Mouse (Mus musculus): ENCODE measurements around the gene AC140267.1.
A peak's percentile ranks its signal among the peaks of the same experiment; 100 is the strongest.

AC140267.1 gene

DNA sequence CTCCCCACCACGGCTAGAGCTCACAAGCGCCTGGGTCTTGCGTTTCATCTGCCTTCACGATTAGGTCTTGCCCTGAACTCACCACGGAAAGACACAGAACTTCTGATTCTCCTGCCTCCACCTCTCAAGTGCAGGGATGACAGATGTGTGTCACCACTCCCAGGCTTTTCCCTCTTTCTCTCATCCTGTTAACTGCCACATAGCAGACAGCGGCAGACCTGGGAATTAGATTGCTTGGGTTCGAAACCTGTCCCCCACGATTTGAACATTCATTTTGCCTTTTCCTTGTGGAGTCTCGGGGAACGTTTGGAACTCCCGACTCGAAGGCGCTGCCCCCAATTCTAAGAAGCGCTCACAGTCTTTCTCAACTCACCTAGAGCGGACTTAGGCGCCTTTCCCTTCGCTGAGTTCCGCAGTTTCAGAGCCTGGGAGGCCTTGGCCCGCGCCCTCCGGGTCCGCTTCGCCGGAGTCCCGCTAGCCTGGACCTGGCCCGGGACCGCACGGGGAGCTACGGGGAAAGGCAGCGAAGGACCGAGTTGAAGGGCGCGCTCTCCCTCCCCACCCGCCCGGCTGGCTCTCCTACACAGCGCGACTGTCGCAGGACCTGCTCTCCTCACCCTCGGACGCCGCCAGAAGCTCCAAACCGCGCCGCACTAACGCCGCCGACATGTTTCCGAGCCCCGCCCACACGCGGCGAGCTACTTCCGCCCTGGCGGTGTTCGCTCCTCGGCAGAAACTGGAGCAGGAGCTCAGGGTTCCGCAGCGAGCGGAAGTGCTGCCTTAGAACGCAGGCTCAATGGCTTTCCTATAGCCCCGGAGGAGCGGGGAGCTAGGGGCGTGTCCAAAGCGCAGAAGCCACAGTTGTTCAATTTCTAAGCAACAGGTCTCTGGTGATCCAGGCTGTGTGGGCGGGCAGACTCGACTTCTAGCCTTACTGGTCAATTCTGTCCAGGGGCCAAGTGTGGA, 28.3 kb downstream of the AC140267.1 start, which contains the start of gene Rps19bp1:
Gene Rps19bp1, minus strand, starts transcription at position 706 of the 966 bp plus-strand sequence.
- DNase-seq (ENCODE audit: low spot score), result peak; percentile 95

- peak; percentile 93 for DNase-seq (ENCODE audit: low spot score)
Observed at GRCm38 (mm10) chr15:80266281-80266680, 30.6 kb downstream of the AC140267.1 start.

GRCm38 (mm10) chr15:80271858-80272396, 36.3 kb downstream of the AC140267.1 start:
- no peak for DNase-seq (ENCODE audit: low spot score)

GRCm38 (mm10) chr15:80277107-80277506, 41.5 kb downstream of the AC140267.1 start:
- no peak for DNase-seq (ENCODE audit: low spot score)

- peak; percentile 94 for DNase-seq (ENCODE audit: low spot score)
Observed at GRCm38 (mm10) chr15:80277625-80278024, 42.0 kb downstream of the AC140267.1 start.

GRCm38 (mm10) chr15:80278121-80278759, 42.6 kb downstream of the AC140267.1 start:
- DNase-seq (ENCODE audit: low spot score), result no peak

DNA sequence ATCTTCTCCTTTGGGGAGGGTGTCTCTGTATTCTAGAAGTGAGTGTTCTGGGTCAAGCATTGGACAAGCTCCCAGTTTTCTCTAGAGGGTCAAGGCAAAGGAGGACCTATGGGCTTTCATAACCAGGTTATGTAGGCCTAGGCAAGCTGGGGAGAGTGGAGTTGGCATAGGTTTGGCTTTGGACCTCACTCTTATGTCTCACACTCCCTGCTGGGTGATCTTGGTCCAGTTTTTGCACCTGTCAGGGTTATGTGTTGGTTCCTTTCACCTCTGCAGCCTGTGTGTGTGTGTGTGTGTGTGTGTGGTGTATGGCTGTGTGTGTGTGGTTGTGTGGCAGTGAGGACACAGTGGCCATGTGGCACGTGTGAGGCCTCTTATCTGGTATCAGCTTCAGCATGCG, 43.4 kb downstream of the AC140267.1 start:
- DNase-seq (ENCODE audit: low spot score), result no peak

DNA sequence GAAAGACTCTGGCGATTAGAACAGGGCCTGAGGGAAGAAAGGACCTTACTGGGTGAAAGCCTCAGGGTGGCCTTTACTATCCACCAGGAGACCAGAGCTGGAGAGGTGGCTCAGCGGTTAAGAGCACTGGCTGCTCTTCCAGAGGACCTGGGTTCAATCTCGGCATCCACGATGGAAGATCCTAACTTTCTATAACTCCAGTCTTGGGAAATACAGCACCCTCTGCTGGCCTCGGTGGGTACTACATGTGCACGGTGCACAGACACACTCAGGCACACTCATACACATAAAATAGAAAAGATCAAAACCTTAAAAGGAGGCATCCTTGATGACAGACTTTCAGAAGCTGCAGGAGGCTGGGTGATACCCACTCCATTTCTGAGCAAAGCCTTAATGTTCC, 45.0 kb downstream of the AC140267.1 start:
- DNase-seq (ENCODE audit: low spot score), result peak; percentile 76
